Mouse (Mus musculus) hindbrain, embryonic 12.5 days (tissue): ENCODE results near the gene Adamtsl1. TPM values are rescaled to one million over a fixed set of nuclear protein-coding genes. Genes with fewer than 3 reads are reported as not detected.
A peak's percentile ranks its signal among the peaks of the same experiment; 100 is the strongest.

Experiments
- ATAC-seq: fragments of 200-750 bp; cut with Nextera tagmentation; 2 replicates; pipeline ENCODE4 v1.8.0; 2017; ENCODE audit warnings: moderate TSS enrichment; ENCODE audit not compliant: low FRiP score
- H3K27ac ChIP-seq: fragments of 300-500 bp; sonication (generic); 2 replicates; pipeline ENCODE4 v1.5.1; 2016; ENCODE audit warnings: mild to moderate bottlenecking
- H3K27me3 ChIP-seq: fragments of 300-500 bp; sonication (generic); 2 replicates; pipeline ENCODE4 v1.6.1; 2016; ENCODE audit warnings: mild to moderate bottlenecking
- H3K36me3 ChIP-seq: fragments of 300-500 bp; sonication (generic); 2 replicates; pipeline ENCODE4 v1.6.1; 2016; ENCODE audit warnings: mild to moderate bottlenecking
- H3K4me1 ChIP-seq: fragments of 300-500 bp; sonication (generic); 2 replicates; pipeline ENCODE4 v1.6.1; 2016
- H3K4me2 ChIP-seq: fragments of 300-500 bp; sonication (generic); replicated peaks from 2 replicates; pipeline ENCODE4 v1.6.1; 2016; ENCODE audit warnings: mild to moderate bottlenecking
- H3K4me3 ChIP-seq: fragments of 300-500 bp; sonication (generic); 2 replicates; pipeline ENCODE4 v1.5.1; 2016; ENCODE audit warnings: mild to moderate bottlenecking
- H3K9ac ChIP-seq: fragments of 300-500 bp; sonication (generic); 2 replicates; pipeline ENCODE4 v1.6.1; 2016; ENCODE audit warnings: mild to moderate bottlenecking, moderate library complexity
- H3K9me3 ChIP-seq: fragments of 300-500 bp; sonication (generic); replicated peaks from 2 replicates; pipeline ENCODE4 v1.6.1; 2016; ENCODE audit warnings: mild to moderate bottlenecking
- WGBS: fragments of 180-500 bp; shearing (Covaris S2); methylation state at CpG from one replicate; pipeline ENCODE4 v1.1.7; 2016; 5-methylcytosine and 5-hydroxymethylcytosine counted together
- polyA plus RNA-seq: library from polyadenylated mRNA; unstranded; fragments of >200 nt; fragmentation: Nextera tagmentation; extraction: Ambion mirVana; gene quantifications from 2 replicates; pipeline ENCODE4 v1.2.1, GENCODE M21; 2016

Adamtsl1 gene
- polyA plus RNA-seq, 1 experiment from 2014 or later, result 28.0 TPM

DNA sequence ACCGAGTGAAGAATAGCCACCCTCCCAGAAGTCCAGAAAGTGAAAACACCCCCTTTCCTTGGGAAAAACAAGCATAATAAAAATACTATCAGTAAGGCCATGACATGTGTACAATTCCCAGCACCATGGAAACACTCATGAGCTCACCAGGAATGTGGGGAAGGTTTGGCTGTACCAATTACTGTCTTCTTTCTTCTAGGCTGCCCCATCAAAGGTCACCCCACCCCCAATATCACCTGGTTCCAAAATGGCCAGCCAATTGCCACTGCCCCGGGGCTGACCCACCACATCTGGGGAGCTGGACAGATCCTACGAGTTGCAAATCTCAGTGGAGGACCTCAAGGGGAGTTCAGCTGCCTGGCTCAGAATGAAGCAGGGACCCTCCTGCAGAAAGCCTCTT, 899.4 kb downstream of the Adamtsl1 start:
- H3K27me3 ChIP-seq, result no peaks in the 10 kb centered on the region
- no peak overlapping the region for H3K27ac ChIP-seq
- H3K9ac ChIP-seq, result no peak overlapping the region
- WGBS, result 33% methylated on average over 3 of the region's 3 CpGs
- no peak for ATAC-seq
- no peak overlapping the region for H3K4me3 ChIP-seq
- no peak overlapping the region for H3K4me2 ChIP-seq
- H3K36me3 ChIP-seq, result no peaks in the 10 kb centered on the region
- no peaks in the 10 kb centered on the region for H3K9me3 ChIP-seq
- peaks cover 10% of the 10 kb centered on the region for H3K4me1 ChIP-seq

DNA sequence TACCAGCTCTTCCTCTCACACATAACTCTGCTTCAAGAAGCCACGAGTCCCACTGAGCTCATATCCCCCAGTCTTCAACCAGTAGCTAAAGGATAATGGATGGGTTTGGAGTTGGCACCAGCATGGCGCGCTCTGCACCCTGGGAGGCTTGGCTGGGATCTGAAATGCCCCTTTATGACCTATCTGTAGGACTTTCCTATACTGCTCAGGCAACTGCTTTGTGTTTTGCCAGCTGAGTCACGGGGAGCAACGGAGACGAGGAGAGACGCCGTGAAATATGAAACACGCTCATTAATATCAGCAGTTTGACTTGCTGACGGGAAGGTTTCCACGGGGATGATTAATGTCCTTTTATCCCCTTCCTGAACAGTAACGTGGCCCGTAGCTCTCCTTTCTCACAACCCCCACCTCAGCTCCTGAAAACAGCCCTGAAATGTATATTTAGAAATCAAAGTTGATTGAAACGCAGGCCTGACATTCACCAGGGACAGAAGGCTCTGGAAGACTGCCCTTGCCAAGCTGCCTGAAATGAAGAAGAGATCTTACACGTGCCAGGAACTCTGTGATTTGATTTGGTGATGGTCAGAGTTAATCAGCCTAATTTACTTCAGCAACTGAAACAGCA, 902.5 kb downstream of the Adamtsl1 start:
- Histone ChIP-seq H3K4me3 (no peak overlapping the region), H3K27me3 (no peaks in the 10 kb centered on the region), H3K36me3 (no peaks in the 10 kb centered on the region), H3K4me1 (peaks cover 10% of the 10 kb centered on the region), H3K9me3 (no peaks in the 10 kb centered on the region), H3K27ac (peak overlapping the region; percentile 4; the same call in 1 of the 2 replicates), H3K9ac (no peak overlapping the region), H3K4me2 (no peak overlapping the region)
- 47% methylated on average over 15 of the region's 15 CpGs for WGBS
- ATAC-seq, result peak; percentile 22; the same call in 1 of the 2 replicates

DNA sequence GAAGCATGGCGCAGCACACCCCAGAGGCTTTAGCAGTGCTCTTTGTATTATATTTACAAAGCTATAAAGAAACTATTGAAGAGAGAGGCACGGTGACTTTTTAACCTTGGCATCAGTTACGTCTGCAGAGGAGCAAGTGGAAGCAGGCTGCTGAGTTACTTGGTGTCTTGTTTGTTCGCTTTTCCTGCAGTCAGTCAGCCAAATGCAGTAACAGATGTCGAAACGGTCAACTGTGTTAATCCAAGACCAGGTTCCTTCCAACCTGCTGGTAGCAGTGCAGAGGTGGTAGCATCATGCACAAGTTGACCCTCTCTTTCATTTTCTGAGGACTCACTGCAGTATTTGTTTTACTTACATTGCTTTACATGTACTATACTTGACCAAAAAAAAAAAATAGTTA, 908.6 kb downstream of the Adamtsl1 start:
- no peaks in the 10 kb centered on the region for H3K36me3 ChIP-seq
- no peaks in the 10 kb centered on the region; the same call in 1 of the 2 replicates for H3K9me3 ChIP-seq
- WGBS, result 71% methylated on average over 6 of the region's 6 CpGs
- H3K4me2 ChIP-seq, result no peak overlapping the region
- no peak for ATAC-seq
- no peaks in the 10 kb centered on the region for H3K27me3 ChIP-seq
- no peak overlapping the region for H3K27ac ChIP-seq
- peaks cover 6% of the 10 kb centered on the region; the same call in 1 of the 2 replicates for H3K4me1 ChIP-seq
- no peak overlapping the region for H3K4me3 ChIP-seq
- no peak overlapping the region for H3K9ac ChIP-seq

DNA sequence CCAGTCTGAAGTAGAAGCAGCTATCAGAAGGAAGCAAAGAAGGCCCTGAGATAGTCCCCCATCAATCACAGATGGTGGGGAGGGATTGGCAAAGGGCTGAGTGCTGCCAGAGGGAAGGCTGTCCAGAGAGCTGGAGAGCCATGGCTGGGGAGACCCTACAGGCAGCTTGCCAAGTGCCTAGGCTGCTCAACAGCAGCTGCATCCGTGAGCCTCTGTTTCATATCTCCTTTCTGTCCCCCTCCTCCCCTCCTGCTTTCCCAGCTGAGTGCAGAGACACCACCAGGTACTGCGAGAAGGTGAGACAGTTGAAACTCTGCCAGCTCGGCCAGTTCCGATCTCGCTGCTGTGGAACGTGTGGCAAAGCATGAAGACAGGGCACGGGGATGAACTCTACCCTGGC, 911.6 kb downstream of the Adamtsl1 start:
- H3K4me1 ChIP-seq, result peaks cover 6% of the 10 kb centered on the region; the same call in 1 of the 2 replicates
- no peak overlapping the region for H3K4me3 ChIP-seq
- WGBS, result 80% methylated on average over 7 of the region's 7 CpGs
- H3K27ac ChIP-seq, result no peak overlapping the region
- no peaks in the 10 kb centered on the region; the same call in 1 of the 2 replicates for H3K9me3 ChIP-seq
- no peak overlapping the region for H3K4me2 ChIP-seq
- no peak for ATAC-seq
- no peaks in the 10 kb centered on the region for H3K27me3 ChIP-seq
- no peak overlapping the region for H3K9ac ChIP-seq
- no peaks in the 10 kb centered on the region for H3K36me3 ChIP-seq

DNA sequence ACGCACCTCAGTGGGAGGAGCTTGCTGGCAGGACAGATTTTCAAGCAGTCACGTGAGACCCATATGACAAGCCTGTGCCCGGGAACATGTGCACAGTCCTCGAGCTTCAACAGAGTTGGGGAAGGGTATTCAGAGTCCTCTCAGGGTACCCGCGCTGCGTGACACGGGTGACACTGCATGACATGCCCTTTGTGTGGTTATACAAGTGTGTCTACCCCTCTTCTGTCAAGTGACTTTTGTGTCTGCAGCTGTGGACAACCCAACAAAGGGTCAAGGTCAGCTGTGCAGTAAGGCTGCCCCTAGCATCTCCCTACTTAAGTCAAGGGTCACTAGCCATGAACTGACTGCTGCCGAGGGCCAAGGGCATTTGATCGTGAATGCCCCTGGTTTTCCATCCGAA, 912.6 kb downstream of the Adamtsl1 start:
- peak; percentile 43; the same call in 1 of the 2 replicates for ATAC-seq
- Histone ChIP-seq H3K4me2 (no peak overlapping the region), H3K27me3 (no peaks in the 10 kb centered on the region), H3K36me3 (no peaks in the 10 kb centered on the region), H3K27ac (no peak overlapping the region), H3K4me3 (no peak overlapping the region), H3K9ac (no peak overlapping the region), H3K9me3 (no peaks in the 10 kb centered on the region; the same call in 1 of the 2 replicates), H3K4me1 (peaks cover 6% of the 10 kb centered on the region; the same call in 1 of the 2 replicates)
- WGBS, result 50% methylated on average over 11 of the region's 11 CpGs

DNA sequence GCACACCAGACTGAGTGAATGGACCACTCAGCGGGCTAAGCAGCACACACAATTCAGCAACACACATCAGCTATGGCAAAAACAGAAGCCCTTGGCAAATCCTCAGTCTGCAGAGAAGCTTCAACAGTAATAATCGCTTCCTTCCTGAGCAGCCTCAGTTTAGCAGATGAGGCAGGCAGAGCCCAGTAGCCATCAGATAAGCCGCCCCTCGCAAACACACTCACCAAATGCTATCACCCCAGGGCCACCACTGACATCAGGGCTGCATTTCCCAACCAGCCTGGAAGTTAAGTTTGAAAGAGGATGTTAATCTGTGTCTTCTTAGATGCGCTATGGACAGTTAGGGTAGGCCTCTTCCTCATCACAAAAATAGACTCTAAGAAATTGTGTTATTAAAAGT, 913.3 kb downstream of the Adamtsl1 start:
- WGBS, result 70% methylated on average over 5 of the region's 5 CpGs
- no peak for ATAC-seq
- Histone ChIP-seq H3K9ac (no peak overlapping the region), H3K9me3 (no peaks in the 10 kb centered on the region; the same call in 1 of the 2 replicates), H3K4me2 (no peak overlapping the region), H3K27ac (no peak overlapping the region), H3K27me3 (no peaks in the 10 kb centered on the region), H3K4me1 (peaks cover 6% of the 10 kb centered on the region; the same call in 1 of the 2 replicates), H3K36me3 (no peaks in the 10 kb centered on the region), H3K4me3 (no peak overlapping the region)

DNA sequence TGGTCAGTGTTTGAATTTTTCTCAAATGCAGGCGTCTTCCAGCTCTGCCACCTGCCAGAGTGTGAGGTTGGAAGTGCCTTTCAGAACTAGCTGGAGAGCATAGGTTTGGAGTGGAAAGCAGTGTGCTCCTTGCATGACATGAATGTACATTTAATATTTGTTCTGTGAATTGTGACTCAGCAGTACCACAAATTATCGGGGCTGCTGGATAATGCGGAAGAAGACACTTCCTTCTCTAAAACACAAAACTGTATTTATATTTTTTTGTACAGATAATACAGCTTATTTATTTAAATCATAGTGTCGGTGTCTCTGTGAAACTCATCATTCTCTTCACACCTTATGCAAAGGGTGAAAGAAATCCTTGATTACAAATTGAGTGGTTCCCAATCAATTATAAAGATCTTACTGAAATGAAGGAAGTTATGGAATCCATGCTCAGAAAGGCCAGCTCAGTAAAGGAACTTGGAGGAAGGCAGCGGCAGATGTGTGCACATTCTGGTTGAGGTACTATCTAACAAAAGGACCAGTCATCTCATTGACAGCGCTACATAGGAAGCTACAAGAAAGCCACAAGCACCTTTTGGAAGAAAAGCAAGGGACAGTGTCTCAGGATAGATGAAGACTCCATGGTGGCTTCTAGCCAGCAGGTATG, 914.2 kb downstream of the Adamtsl1 start:
- WGBS, result 93% methylated on average over 6 of the region's 6 CpGs
- peaks cover 6% of the 10 kb centered on the region; the same call in 1 of the 2 replicates for H3K4me1 ChIP-seq
- no peak overlapping the region for H3K4me2 ChIP-seq
- H3K9ac ChIP-seq, result no peak overlapping the region
- no peak overlapping the region for H3K27ac ChIP-seq
- ATAC-seq, result no peak
- no peaks in the 10 kb centered on the region for H3K27me3 ChIP-seq
- H3K9me3 ChIP-seq, result no peaks in the 10 kb centered on the region; the same call in 1 of the 2 replicates
- no peak overlapping the region for H3K4me3 ChIP-seq
- H3K36me3 ChIP-seq, result no peaks in the 10 kb centered on the region

DNA sequence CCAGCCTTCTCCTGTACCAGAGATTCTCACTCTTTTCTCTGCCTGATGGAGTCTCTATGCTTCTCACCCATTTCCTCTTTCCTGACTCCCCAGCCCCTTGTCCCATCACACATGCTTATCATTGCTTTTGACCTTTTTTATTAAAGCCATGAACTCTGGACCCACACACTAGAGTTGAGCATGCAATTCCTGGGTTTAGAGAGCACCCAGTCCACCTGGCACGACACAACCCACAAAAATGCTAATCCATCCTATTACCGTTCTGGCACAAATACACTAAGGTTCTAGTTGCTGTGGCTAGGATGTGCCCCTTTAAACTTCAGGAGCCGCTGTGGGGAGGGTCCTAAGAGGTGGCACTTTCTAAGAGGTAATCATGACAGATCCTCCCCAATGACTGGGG, 921.7 kb downstream of the Adamtsl1 start:
- Histone ChIP-seq H3K27ac (no peak overlapping the region), H3K4me3 (no peak overlapping the region), H3K9me3 (no peaks in the 10 kb centered on the region), H3K4me1 (no peaks in the 10 kb centered on the region), H3K36me3 (no peaks in the 10 kb centered on the region), H3K27me3 (no peaks in the 10 kb centered on the region), H3K9ac (no peak overlapping the region), H3K4me2 (no peak overlapping the region)
- WGBS, result 89% methylated on average over 3 of the region's 3 CpGs
- ATAC-seq, result no peak

DNA sequence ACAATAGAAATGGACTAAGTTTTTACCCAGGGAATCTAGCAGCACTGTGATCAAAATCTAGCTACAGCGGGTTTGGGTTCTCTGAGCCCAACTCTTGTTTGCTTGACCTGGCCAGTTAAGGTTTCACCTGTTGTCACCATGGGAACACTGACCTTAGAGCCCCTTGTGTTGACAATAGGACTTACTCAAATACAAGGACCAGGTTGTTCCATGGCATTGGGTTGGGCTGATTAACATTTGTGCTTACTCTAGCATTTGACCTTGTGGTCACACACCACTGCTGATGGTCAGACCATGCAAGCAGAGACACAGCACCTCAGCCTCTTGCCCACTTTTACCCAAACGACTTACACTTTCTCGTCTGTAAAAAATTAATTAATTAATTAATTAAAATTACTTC, 922.4 kb downstream of the Adamtsl1 start:
- Histone ChIP-seq H3K4me2 (no peak overlapping the region), H3K4me3 (no peak overlapping the region), H3K9ac (no peak overlapping the region), H3K4me1 (no peaks in the 10 kb centered on the region), H3K27me3 (no peaks in the 10 kb centered on the region), H3K27ac (no peak overlapping the region), H3K36me3 (no peaks in the 10 kb centered on the region), H3K9me3 (no peaks in the 10 kb centered on the region)
- WGBS, result 84% methylated on average over 3 of the region's 3 CpGs
- no peak for ATAC-seq

DNA sequence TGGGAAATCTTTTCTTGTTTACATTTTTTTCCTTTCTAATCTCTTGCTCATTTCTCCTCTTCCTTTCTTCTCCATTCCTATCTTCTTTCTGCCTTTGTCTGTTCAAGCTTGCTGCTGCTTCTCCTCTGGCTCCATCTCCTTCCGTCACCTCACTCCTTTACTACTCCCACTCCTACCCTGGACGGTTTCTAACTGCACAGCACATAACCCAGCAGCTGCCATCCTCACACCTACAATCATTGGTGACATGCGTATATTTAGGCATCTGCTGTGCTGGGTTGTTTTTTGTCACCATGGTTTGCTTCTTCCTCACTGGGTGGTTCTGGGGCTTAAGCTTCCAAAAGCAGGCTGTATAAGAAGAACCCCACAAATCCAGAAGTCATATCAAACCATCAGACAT, 936.5 kb downstream of the Adamtsl1 start:
- Histone ChIP-seq H3K9me3 (no peaks in the 10 kb centered on the region), H3K9ac (no peak overlapping the region), H3K4me3 (no peak overlapping the region), H3K4me2 (no peak overlapping the region), H3K27ac (no peak overlapping the region), H3K36me3 (no peaks in the 10 kb centered on the region), H3K4me1 (no peaks in the 10 kb centered on the region), H3K27me3 (no peaks in the 10 kb centered on the region)
- 89% methylated on average over 3 of the region's 3 CpGs for WGBS
- no peak for ATAC-seq

DNA sequence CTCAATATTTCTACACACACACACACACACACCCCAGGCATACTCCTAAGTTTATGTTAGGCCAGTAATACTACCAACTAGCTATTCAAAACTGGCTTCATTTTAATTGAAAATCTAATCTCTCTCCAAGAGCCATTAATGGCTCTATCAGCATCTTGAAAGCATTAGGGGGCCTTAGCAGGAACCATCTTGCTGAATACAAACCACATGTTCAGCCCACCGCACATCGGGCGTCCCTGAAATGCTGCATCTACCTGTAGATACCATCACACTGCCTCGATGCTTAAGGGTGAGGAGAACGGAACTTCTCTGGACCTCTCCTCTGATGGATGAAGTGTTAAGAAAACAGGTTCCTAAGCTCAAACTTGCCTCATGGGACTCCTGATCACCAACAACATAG, 950.8 kb downstream of the Adamtsl1 start:
- ATAC-seq, result no peak
- H3K4me1 ChIP-seq, result no peaks in the 10 kb centered on the region
- H3K36me3 ChIP-seq, result no peaks in the 10 kb centered on the region
- no peak overlapping the region for H3K27ac ChIP-seq
- no peaks in the 10 kb centered on the region for H3K27me3 ChIP-seq
- H3K9ac ChIP-seq, result no peak overlapping the region
- H3K9me3 ChIP-seq, result no peaks in the 10 kb centered on the region
- H3K4me2 ChIP-seq, result no peak overlapping the region
- WGBS, result 73% methylated on average over 5 of the region's 5 CpGs
- no peak overlapping the region for H3K4me3 ChIP-seq
